Mouse (Mus musculus) layer of hippocampus, adult 2 months (tissue): ENCODE measurements at regions not wholly inside any gene's neighbourhood (a gene's known extent, or its start where the extent isn't known, plus 50 kb on each side); places are given as distances from the start of the nearest gene placed in this dataset.

Experiments
- DNase-seq, 2 experiments: peaks; one replicate each; pipeline ENCODE4 v3.0.0; 2022; ENCODE audit warnings: low spot score in 2 of 2
- H3K27ac ChIP-seq: fragments of 200-600 bp; 2 replicates; pipeline ENCODE4 v1.8.1; 2022
- H3K4me3 ChIP-seq: fragments of 200-600 bp; 2 replicates; pipeline ENCODE4 v1.8.1; 2022; ENCODE audit warnings: mild to moderate bottlenecking
- CTCF ChIP-seq: fragments of 200-600 bp; conservative IDR thresholded peaks from 2 replicates; pipeline ENCODE4 v1.8.1; 2022; ENCODE audit warnings: antibody characterized with exemption, mild to moderate bottlenecking, moderate library complexity

DNA sequence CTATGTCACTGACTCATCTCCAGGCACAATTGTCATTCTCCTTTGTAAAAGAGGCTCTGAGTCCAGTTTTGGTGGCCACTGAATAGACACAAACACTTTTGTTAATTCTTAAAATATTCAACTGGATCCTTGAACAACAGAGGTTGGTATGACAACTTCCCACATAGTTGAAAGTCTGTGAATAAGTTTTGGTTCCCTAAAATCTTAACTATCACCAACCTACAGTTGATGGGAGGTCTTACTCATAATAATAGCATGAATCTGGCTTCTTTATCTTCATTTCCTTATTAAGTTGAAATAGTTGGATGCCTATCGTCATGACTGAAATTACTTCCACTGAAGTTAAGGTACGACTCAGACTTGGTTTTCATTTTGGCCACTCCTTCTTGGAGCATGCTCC lies 55.3 kb upstream of the Mtpn start:
- H3K27ac ChIP-seq, result no peak overlapping the region
- no peak overlapping the region for H3K4me3 ChIP-seq
- DNase-seq, result no peak
- no peak for TF ChIP-seq CTCF

DNA sequence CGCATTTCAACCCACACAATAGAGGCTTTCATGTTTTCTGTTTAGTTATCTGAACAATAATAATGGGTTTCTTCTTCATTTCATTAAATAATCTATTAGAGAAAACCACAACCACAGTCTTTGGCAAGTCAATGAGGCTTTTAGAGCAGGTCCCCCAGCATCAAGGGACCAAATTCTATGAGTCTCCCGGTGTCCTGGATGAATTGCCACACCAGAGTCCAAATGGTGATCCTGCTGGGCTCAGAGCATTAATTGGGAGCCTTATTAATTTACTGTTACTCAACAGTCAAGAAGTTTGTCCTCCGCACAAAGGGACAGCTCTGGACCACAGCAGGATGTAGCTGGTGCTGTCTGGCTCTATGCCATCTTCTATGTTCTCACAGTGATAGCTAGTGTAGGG lies 52.5 kb upstream of the Mtpn start:
- no peak for TF ChIP-seq CTCF
- H3K4me3 ChIP-seq, result no peak overlapping the region
- DNase-seq, result no peak
- H3K27ac ChIP-seq, result no peak overlapping the region
